Mouse (Mus musculus) erythroblast, embryonic 14.5 days (primary cell): ENCODE data around the gene Lpo.

Experiments used
- GATA1 ChIP-seq: IDR thresholded peaks from 2 replicates; pipeline ENCODE4 v1.6.1; 2012; ENCODE audit warnings: low read length, inconsistent platforms, mixed read lengths
- TAL1 ChIP-seq: IDR thresholded peaks from 3 replicates; pipeline ENCODE4 v1.6.1; 2012; ENCODE audit warnings: low read length, inconsistent platforms, mixed read lengths

- no peak for TF ChIP-seq GATA1
- no peak for TF ChIP-seq TAL1
These were observed 66.0 kb downstream of the Lpo start for GRCm38 (mm10) chr11:87761806-87762701.
